Mouse (Mus musculus) heart, postnatal 25 days (tissue): Measurements from ENCODE around the gene Wnt4. TPM values are rescaled to one million over a fixed set of nuclear protein-coding genes. Genes with fewer than 3 reads are reported as not detected.

Source experiments
- DNase-seq: peaks from one replicate; pipeline ENCODE4 v3.0.0; 2022; ENCODE audit warnings: low spot score
- intact Hi-C: fragments of 180-260 bp; cut with DNase I; formaldehyde crosslinking; loops from one replicate; pipeline ENCODE4 v1.15.1; 2025
- total RNA-seq, 2 experiments: library from RNA; stranded (reverse); gene quantifications; 2 replicates each; pipeline ENCODE4 v1.2.3; 2021

Wnt4 gene
- total RNA-seq, 2 experiments from 2014 or later: 0.22 to 0.26 TPM

GRCm38 (mm10) chr4:137278144-137279040, 1.1 kb downstream of the Wnt4 start:
- DNase-seq: no peak
- intact Hi-C loops: no loop called here

- no peak for DNase-seq
- intact Hi-C loops: no loop called here
Measured at GRCm38 (mm10) chr4:137279346-137279745, 2.1 kb downstream of the Wnt4 start.

GRCm38 (mm10) chr4:137281273-137281672, 4.0 kb downstream of the Wnt4 start:
- intact Hi-C loops: no loop called here
- DNase-seq: no peak

- DNase-seq: no peak
- intact Hi-C loops: no loop called here
Measured at GRCm38 (mm10) chr4:137282122-137282521, 4.8 kb downstream of the Wnt4 start.

- DNase-seq: no peak
- intact Hi-C loops: no loop called here
Measured at GRCm38 (mm10) chr4:137282584-137283406, 5.5 kb downstream of the Wnt4 start.

GRCm38 (mm10) chr4:137283407-137283732, 6.1 kb downstream of the Wnt4 start:
- intact Hi-C loops: no loop called here
- no peak for DNase-seq

- no peak for DNase-seq
- intact Hi-C loops: loop anchor here (2.0 to 5.0 kb wide), 2 partner anchors 121 to 209 kb away; no protein-coding TSS in a partner anchor
Measured at GRCm38 (mm10) chr4:137285876-137286661, 8.8 kb downstream of the Wnt4 start.

- DNase-seq: no peak
- intact Hi-C loops: loop anchor here (2.0 to 5.0 kb wide), 2 partner anchors 122 to 209 kb away; no protein-coding TSS in a partner anchor
Measured at GRCm38 (mm10) chr4:137286662-137286953, 9.3 kb downstream of the Wnt4 start.

GRCm38 (mm10) chr4:137287206-137287605, 9.9 kb downstream of the Wnt4 start:
- intact Hi-C loops: loop anchor here (2.0 to 5.0 kb wide), 2 partner anchors 122 to 210 kb away; no protein-coding TSS in a partner anchor

GRCm38 (mm10) chr4:137287818-137288217, 10.5 kb downstream of the Wnt4 start:
- intact Hi-C loops: loop anchor here (2.0 to 5.0 kb wide), 2 partner anchors 123 to 211 kb away; no protein-coding TSS in a partner anchor
- no peak for DNase-seq

More at GRCm38 (mm10) chr4:137287206-137287605, 9.9 kb downstream of the Wnt4 start:
- no peak for DNase-seq

GRCm38 (mm10) chr4:137289701-137290100, 12.4 kb downstream of the Wnt4 start:
- no peak for DNase-seq
- intact Hi-C loops: loop anchor here (5.0 kb wide), 1 partner anchor 212 kb away; no protein-coding TSS in a partner anchor

GRCm38 (mm10) chr4:137290250-137290649, 13.0 kb downstream of the Wnt4 start:
- intact Hi-C loops: no loop called here
- DNase-seq: no peak

GRCm38 (mm10) chr4:137292625-137293024, 15.3 kb downstream of the Wnt4 start:
- DNase-seq: no peak
- intact Hi-C loops: no loop called here

- intact Hi-C loops: no loop called here
- DNase-seq: no peak
Measured at GRCm38 (mm10) chr4:137294032-137294431, 16.7 kb downstream of the Wnt4 start.

- intact Hi-C loops: no loop called here
- DNase-seq: no peak
Measured at GRCm38 (mm10) chr4:137294474-137294873, 17.2 kb downstream of the Wnt4 start.

GRCm38 (mm10) chr4:137294951-137295350, 17.7 kb downstream of the Wnt4 start:
- intact Hi-C loops: no loop called here
- no peak for DNase-seq

- no peak for DNase-seq
- intact Hi-C loops: no loop called here
Measured at GRCm38 (mm10) chr4:137297611-137298010, 20.3 kb downstream of the Wnt4 start.

- intact Hi-C loops: no loop called here
- DNase-seq: peak; percentile 50
Measured at GRCm38 (mm10) chr4:137298406-137298805, 21.1 kb downstream of the Wnt4 start.

- no peak for DNase-seq
- intact Hi-C loops: no loop called here
Measured at GRCm38 (mm10) chr4:137300227-137300626, 22.9 kb downstream of the Wnt4 start.

GRCm38 (mm10) chr4:137301635-137302034, 24.3 kb downstream of the Wnt4 start:
- intact Hi-C loops: no loop called here
- DNase-seq: no peak
